Comparison of ENCODE assay signal across 13 mouse cellular contexts in the genomic region with DNA sequence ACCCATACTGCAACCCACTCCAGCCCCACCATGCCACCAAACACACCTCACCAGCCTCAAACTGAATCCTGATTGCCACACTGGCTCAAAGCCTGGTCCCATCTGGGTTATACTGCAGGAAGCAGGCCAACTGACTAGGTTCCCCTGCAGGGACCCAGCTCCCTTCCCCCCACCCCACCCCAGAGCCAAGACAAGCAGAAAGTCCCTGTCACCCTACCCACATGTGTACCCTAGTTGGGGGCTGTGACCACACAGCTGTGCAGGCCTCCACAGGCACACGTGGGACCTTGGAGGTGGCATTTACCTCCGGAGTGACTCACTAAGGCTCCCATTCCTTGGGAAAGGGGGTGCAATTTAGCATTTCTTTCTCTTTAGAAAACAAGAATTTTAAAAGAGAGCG. TPM values are rescaled to one million over a fixed set of nuclear protein-coding genes. Genes with fewer than 3 reads are reported as not detected.
DNase-seq lines count a peak whose midpoint lies in the region; ATAC-seq and TF ChIP-seq lines count a peak whose summit lies in the region.
"Had no signal": no experiment of that assay in that cellular context is flagged by ENCODE, and none has a peak within 500 bp of the region (broad histone marks: within the 10 kb centered on the region; RNA-seq: fewer than 3 reads in every experiment).

No protein-coding gene starts in this region.

- H3K27ac ChIP-seq in heart, adult 2 months = peak overlapping the region; percentile 86
- H3K27ac ChIP-seq in embryonic facial prominence, embryonic 12.5 days = no peak overlapping the region
- H3K27ac ChIP-seq: hindbrain, embryonic 13.5 days; neural tube, embryonic 13.5 days had no signal

- no peak overlapping the region; the same call in 1 of the 2 replicates for H3K9ac ChIP-seq in heart, adult 2 months (ENCODE audit: low read depth, low read length)
- no peak overlapping the region for H3K9ac ChIP-seq in embryonic facial prominence, embryonic 12.5 days
- H3K9ac ChIP-seq: hindbrain, embryonic 13.5 days; neural tube, embryonic 13.5 days had no signal

- H3K27me3 ChIP-seq in heart, adult 2 months (ENCODE audit: control insufficient read depth, insufficient read depth, low read length) = no peaks in the 10 kb centered on the region
- peaks cover 33% of the 10 kb centered on the region for H3K27me3 ChIP-seq in embryonic facial prominence, embryonic 12.5 days

- no peak for TF ChIP-seq EP300 in heart, adult 2 months (IDR thresholded peaks at IDR 0.05; ENCODE audit: insufficient read depth, low read depth, low read length)

- ATAC-seq in embryonic facial prominence, embryonic 12.5 days (ENCODE audit: insufficient number of reproducible peaks, insufficient read depth, low FRiP score, low TSS enrichment) = no peak

- H3K4me3 ChIP-seq in heart, adult 2 months = no peak overlapping the region
- no peak overlapping the region for H3K4me3 ChIP-seq in embryonic facial prominence, embryonic 12.5 days
- H3K4me3 ChIP-seq: erythroblast, embryonic 14.5 days; hindbrain, embryonic 13.5 days; neural tube, embryonic 13.5 days had no signal

- TF ChIP-seq CTCF in heart, adult 2 months (IDR thresholded peaks at IDR 0.05) = no peak

- intact Hi-C loops in heart, adult 2 months (cut with DNase I) = no loop called here
- intact Hi-C loops in heart, postnatal 14 days (cut with DNase I) = no loop called here
- intact Hi-C loops in left cerebral cortex, postnatal 4 days (cut with DNase I) = no loop called here

- peaks cover 29% of the 10 kb centered on the region for H3K4me1 ChIP-seq in heart, adult 2 months (ENCODE audit: control insufficient read depth, insufficient read depth, low read length)
- H3K4me1 ChIP-seq in embryonic facial prominence, embryonic 12.5 days = peaks cover 33% of the 10 kb centered on the region

- TF ChIP-seq POLR2A in heart, adult 2 months (IDR thresholded peaks at IDR 0.05; ENCODE audit: insufficient read depth, low read depth, low read length) = no peak

- H3K9me3 ChIP-seq in embryonic facial prominence, embryonic 12.5 days = no peaks in the 10 kb centered on the region
- H3K9me3 ChIP-seq: hindbrain, embryonic 13.5 days; neural tube, embryonic 13.5 days had no signal

- 60% methylated on average over 3 of the region's 3 CpGs for whole genome bisulfite sequencing in heart, adult 2 months
- 69% methylated on average over 3 of the region's 3 CpGs for WGBS in embryonic facial prominence, embryonic 12.5 days

- no peaks in the 10 kb centered on the region for H3K36me3 ChIP-seq in heart, adult 2 months (ENCODE audit: control insufficient read depth, insufficient read depth, low read length)
- no peaks in the 10 kb centered on the region for H3K36me3 ChIP-seq in embryonic facial prominence, embryonic 12.5 days
- H3K36me3 ChIP-seq: hindbrain, embryonic 13.5 days; neural tube, embryonic 13.5 days had no signal

- no peak for DNase-seq in heart, adult 2 months
- DNase-seq in heart, postnatal 14 days = no peak
- peak; percentile 31 to 45 for DNase-seq in left cerebral cortex, adult 18-20 months (ENCODE audit: low spot score in 2 of 2)
- no peak for DNase-seq in left cerebral cortex, postnatal 4 days
- peak; percentile 37 for DNase-seq in 3134 (ENCODE audit: extremely low read depth, insufficient read length, low spot score)
- no peak for DNase-seq in urinary bladder, postnatal 36 days (ENCODE audit: low spot score in 2 of 2)
- DNase-seq: layer of hippocampus, postnatal 36 days; thymus, adult 18-20 months had no signal

- no peaks in the 10 kb centered on the region for H3K79me2 ChIP-seq in heart, adult 2 months (replicated peaks; ENCODE audit: control insufficient read depth, insufficient read depth, low read length)

- 0 out of 2 replicates have a peak overlapping the region, but pooled peaks have one; percentile 2 for H3K4me2 ChIP-seq in embryonic facial prominence, embryonic 12.5 days (replicated peaks)
- H3K4me2 ChIP-seq: midbrain, embryonic 11.5 days; neural tube, embryonic 13.5 days had no signal

RNA-seq across cellular contexts. Expression of a gene that starts 5.1 kb away (rescaled TPM):
- total RNA-seq in heart, adult 2 months (2021) = 1 to 10 TPM; 1.2 to 2.0 TPM
- polyA plus RNA-seq in heart, adult 2 months (2012; rRNA removed) = 5.1 TPM in 2 replicates
- total RNA-seq in heart, postnatal 14 days (2021) = 1 to 10 TPM; 1.3 to 1.6 TPM
- total RNA-seq in left cerebral cortex, adult 18-20 months (2021) = 10 to 100 TPM; 80.5 to 83.2 TPM
- total RNA-seq in left cerebral cortex, postnatal 4 days (2021) = 10 to 100 TPM; 20.9 to 25.5 TPM
- polyA plus RNA-seq in embryonic facial prominence, embryonic 12.5 days (2016; fragmentation: Nextera tagmentation; extraction: Ambion mirVana) = 0.24 and 0.33 TPM in 2 replicates
- polyA plus RNA-seq: erythroblast, embryonic 14.5 days had no signal

Comparison
In these comparisons a context has a peak if more than half of its experiments do, and no peak if none do; other contexts are left out.
1. DNase-seq: peak in left cerebral cortex, adult 18-20 months (2 of 2) and 3134 (single experiment); none in heart, adult 2 months (0 of 2), heart, postnatal 14 days (0 of 2), left cerebral cortex, postnatal 4 days (single experiment) and urinary bladder, postnatal 36 days (0 of 2).
2. RNA of a gene that starts 5.1 kb away (total RNA-seq): 80.5 to 83.2 TPM in left cerebral cortex, adult 18-20 months and 20.9 to 25.5 TPM in left cerebral cortex, postnatal 4 days; 1.2 to 2.0 TPM in heart, adult 2 months and 1.3 to 1.6 TPM in heart, postnatal 14 days; every median in the first group is over 4 times any median in the second.